Mouse (Mus musculus) CH12.LX (cell line): Measurements from ENCODE around the gene Gm45808.

Experiments
- CTCF ChIP-seq, 2 experiments: IDR thresholded peaks in 1 of 2; conservative IDR thresholded peaks in 1 of 2; 2 replicates each; pipeline ENCODE4 v1.5.1; 2011 to 2012; ENCODE audit warnings: low read depth in 2 of 2, low read length in 2 of 2, improper control_type of control experiment in 1 of 2, inconsistent platforms in 1 of 2, mild to moderate bottlenecking in 1 of 2, moderate library complexity in 1 of 2
- EP300 ChIP-seq: IDR thresholded peaks from 2 replicates; pipeline ENCODE4 v1.6.1; 2011; ENCODE audit warnings: low read length, improper control_type of control experiment
- JUND ChIP-seq: conservative IDR thresholded peaks from 2 replicates; pipeline ENCODE4 v1.6.1; 2011; ENCODE audit warnings: low read depth, low read length, improper control_type of control experiment
- MAFK ChIP-seq: IDR thresholded peaks from 2 replicates; pipeline ENCODE4 v1.6.1; 2011; ENCODE audit warnings: low read length, improper control_type of control experiment; ENCODE audit not compliant: insufficient replicate concordance
- NELFE ChIP-seq: IDR thresholded peaks from 2 replicates; pipeline ENCODE4 v1.6.1; 2011; ENCODE audit warnings: low read depth, low read length, improper control_type of control experiment
- POLR2A ChIP-seq: IDR thresholded peaks from 2 replicates; pipeline ENCODE4 v1.6.1; 2011; ENCODE audit warnings: low read depth, mild to moderate bottlenecking, improper control_type of control experiment, low read length
- RCOR1 ChIP-seq: conservative IDR thresholded peaks from 2 replicates; pipeline ENCODE4 v1.6.1; 2012; ENCODE audit warnings: low read depth, mild to moderate bottlenecking, inconsistent platforms, low read length, improper control_type of control experiment
- SMC3 ChIP-seq: IDR thresholded peaks from 2 replicates; pipeline ENCODE4 v1.6.1; 2011; ENCODE audit warnings: low read depth, low read length, improper control_type of control experiment
- UBTF ChIP-seq: IDR thresholded peaks from 2 replicates; pipeline ENCODE4 v1.6.1; 2012; ENCODE audit warnings: low read depth, mild to moderate bottlenecking, inconsistent platforms, low read length, improper control_type of control experiment, moderate library complexity
- USF2 ChIP-seq: conservative IDR thresholded peaks from 2 replicates; pipeline ENCODE4 v1.6.1; 2011; ENCODE audit warnings: low read depth, low read length, improper control_type of control experiment
- ZNF384 ChIP-seq: IDR thresholded peaks from 2 replicates; pipeline ENCODE4 v1.6.1; 2012; ENCODE audit warnings: low read depth, low read length, improper control_type of control experiment, inconsistent platforms

GRCm38 (mm10) chr7:45488293-45489204 lies 1.9 kb upstream of the Gm45808 start, which contains the start of gene Dhdh:
- TF ChIP-seq CTCF (conservative IDR thresholded peaks at IDR 0.05 in 1 of 2, IDR thresholded peaks at IDR 0.05 in 1 of 2; ENCODE audit: low read depth in 2 of 2, low read length in 2 of 2): no peak
- no peak for TF ChIP-seq SMC3
- no peak for TF ChIP-seq JUND
- TF ChIP-seq USF2: no peak
- TF ChIP-seq MAFK: no peak
- no peak for TF ChIP-seq RCOR1
- TF ChIP-seq NELFE: peak; percentile 87
- TF ChIP-seq POLR2A: peak; percentile 92
- no peak for TF ChIP-seq ZNF384
- TF ChIP-seq EP300: no peak
- no peak for TF ChIP-seq UBTF
